Mouse (Mus musculus) urinary bladder, postnatal 4 days (tissue): ENCODE results near the gene Eya2.

Source experiments
- DNase-seq, 2 experiments: peaks; one replicate each; pipeline ENCODE4 v3.0.0; 2021 to 2022; ENCODE audit warnings: low spot score in 2 of 2

Gene Eya2

DNA sequence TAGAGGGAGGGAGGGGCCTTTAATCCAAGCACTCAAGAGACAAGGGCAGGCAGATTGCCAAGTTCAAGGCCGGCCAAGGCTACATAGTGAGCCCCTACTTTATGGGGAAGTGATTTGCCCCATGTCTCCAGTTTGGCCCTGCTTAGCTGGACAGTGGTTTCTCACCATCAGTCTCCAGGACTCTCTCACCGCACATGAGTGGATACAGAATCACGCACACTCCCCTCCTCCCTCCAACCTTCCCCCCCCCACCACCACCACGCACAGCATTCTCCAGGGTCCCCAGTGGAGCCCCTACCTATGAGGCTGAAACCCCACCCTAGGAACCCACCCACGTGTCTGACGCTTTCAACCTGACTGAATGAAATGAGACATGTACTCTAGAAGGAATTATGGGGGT lies 223.7 kb downstream of the Eya2 start:
- no peak for DNase-seq

DNA sequence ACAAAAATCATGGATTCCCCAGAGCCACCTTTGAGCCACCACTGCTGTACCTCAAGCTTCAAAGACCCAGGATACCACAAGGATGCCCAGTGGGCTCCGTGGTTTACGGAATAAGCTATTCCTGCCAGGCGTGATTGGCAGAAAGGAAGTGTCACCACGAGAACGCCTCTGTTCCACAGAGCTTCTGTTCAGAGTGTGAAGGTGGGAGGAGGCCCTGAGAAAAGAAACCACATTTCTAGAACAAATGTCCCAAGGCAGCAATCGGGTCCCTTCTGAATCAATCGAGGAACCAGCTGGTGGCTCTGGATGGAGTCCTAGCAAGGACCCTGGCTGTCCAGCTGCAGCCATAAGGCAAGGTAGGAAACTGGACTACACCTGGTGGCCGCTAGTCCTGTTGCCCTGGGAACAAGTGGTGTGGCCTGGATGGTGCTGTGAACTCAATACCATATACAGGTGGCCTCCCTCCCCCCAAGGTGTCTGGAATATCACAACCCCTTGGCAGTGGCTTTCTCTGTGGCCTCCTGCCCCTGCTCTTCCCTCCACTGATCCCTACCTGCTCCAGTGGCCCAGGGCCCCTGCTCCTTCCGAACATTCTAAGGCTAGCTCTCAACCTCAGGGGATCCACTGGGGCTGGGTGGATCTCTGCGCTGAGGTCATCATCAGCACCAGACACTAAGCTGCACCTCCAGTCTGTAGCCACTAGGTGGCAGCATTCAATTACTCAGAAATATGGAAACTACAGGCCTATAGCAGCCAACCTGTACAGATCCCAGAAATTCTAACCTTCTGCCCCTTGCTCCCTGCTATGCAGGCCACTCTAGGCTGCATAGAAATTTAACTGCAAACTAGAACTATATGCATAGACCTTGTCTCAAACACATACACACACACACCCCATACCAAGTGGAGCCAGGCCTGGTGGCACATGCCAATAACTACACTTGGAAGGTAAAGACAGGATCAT lies 224.4 kb downstream of the Eya2 start:
- DNase-seq: no peak

DNA sequence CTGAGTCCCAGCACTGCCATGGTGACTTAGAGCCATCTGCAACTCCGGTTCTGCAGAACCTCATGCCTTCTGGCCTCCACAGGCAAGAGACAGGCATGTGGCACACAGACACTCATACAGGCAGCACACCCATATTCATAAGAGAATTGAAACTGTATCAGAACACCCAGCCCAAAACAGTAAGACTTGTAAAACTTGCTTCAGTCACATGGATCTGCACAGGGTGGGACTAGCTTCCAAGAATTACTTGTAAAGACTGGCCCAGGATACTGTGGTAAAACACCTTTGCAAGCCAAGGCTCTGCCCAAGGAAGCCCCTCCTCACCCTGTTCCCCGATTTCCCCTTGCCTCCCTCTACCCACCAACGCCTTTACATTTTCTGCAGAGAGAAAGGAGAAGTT lies 225.2 kb downstream of the Eya2 start:
- DNase-seq: no peak

DNA sequence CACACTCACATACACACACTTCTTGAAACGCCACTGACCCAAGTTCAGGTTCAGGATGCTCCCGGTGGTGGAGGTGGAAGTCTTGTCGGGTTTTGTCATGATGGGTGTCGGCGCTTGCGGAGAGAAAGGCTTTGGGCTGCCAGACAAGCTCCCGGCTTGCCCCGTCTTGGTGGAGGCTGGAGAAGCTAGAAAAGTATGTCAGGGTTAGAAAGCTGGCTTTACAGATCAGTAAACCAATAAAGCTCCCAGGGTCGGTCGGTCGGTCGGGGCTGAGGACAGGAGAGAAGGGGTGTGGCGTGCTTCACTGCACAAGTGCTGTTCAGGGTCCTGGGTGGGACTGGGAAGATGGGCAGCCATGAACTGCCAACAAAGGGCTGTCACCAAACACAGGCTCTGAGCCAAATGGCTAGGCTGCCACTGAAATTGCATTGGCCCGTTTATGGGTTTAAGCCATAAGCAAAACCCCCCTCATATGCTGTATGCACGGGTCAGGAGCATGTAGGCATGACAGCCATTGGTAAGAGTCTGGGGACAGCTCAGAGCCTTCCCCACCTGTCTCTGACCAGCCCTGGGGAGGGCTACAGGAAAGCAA lies 225.8 kb downstream of the Eya2 start:
- no peak for DNase-seq
